Mouse (Mus musculus) natural killer cell, adult 2 months (primary cell): Measurements from ENCODE around the gene Tmem9.

Experiments
- DNase-seq, 2 experiments: peaks; one replicate each; pipeline ENCODE4 v3.0.0; 2022; ENCODE audit warnings: low spot score in 2 of 2

The Tmem9 gene

GRCm38 (mm10) chr1:136031697-136032096 is 23.7 kb downstream of the Tmem9 start:
- no peak for DNase-seq

GRCm38 (mm10) chr1:136032961-136033360 is 25.0 kb downstream of the Tmem9 start:
- no peak for DNase-seq

- DNase-seq: no peak
Observed at GRCm38 (mm10) chr1:136038746-136039538, 31.0 kb downstream of the Tmem9 start.

- no peak for DNase-seq
Observed at GRCm38 (mm10) chr1:136040452-136040851, 32.5 kb downstream of the Tmem9 start.

- DNase-seq: no peak
Observed at GRCm38 (mm10) chr1:136040874-136041273, 32.9 kb downstream of the Tmem9 start.

GRCm38 (mm10) chr1:136045774-136046173 is 37.8 kb downstream of the Tmem9 start:
- DNase-seq: peak; percentile 14 to 46

GRCm38 (mm10) chr1:136047432-136047831 is 39.5 kb downstream of the Tmem9 start:
- DNase-seq: no peak

GRCm38 (mm10) chr1:136047894-136048293 is 39.9 kb downstream of the Tmem9 start:
- DNase-seq: no peak

- no peak for DNase-seq
Observed at GRCm38 (mm10) chr1:136050312-136051012, 42.5 kb downstream of the Tmem9 start, which contains the start of gene Ascl5. Gene Ascl5 (plus strand): TSS chr1:136050804.

- DNase-seq: no peak
Observed at GRCm38 (mm10) chr1:136051013-136051315, 43.0 kb downstream of the Tmem9 start.

- no peak for DNase-seq
Observed at GRCm38 (mm10) chr1:136051465-136051864, 43.5 kb downstream of the Tmem9 start.

- DNase-seq: no peak
Observed at GRCm38 (mm10) chr1:136052547-136052946, 44.6 kb downstream of the Tmem9 start, which contains the start of gene Cacna1s. Gene Cacna1s (plus strand): TSS chr1:136052750.

GRCm38 (mm10) chr1:136055771-136056170 is 47.8 kb downstream of the Tmem9 start:
- DNase-seq: no peak

GRCm38 (mm10) chr1:136058594-136058993 is 50.6 kb downstream of the Tmem9 start:
- no peak for DNase-seq

GRCm38 (mm10) chr1:136061041-136061789 is 53.3 kb downstream of the Tmem9 start:
- peak; percentile 31 to 61 for DNase-seq

GRCm38 (mm10) chr1:136061790-136062141 is 53.8 kb downstream of the Tmem9 start:
- no peak for DNase-seq

GRCm38 (mm10) chr1:136063991-136064390 is 56.0 kb downstream of the Tmem9 start:
- no peak for DNase-seq

- no peak for DNase-seq
Observed at GRCm38 (mm10) chr1:136066621-136067020, 58.7 kb downstream of the Tmem9 start.

GRCm38 (mm10) chr1:136067579-136067978 is 59.6 kb downstream of the Tmem9 start:
- DNase-seq: no peak

- no peak for DNase-seq
Observed at GRCm38 (mm10) chr1:136076086-136076485, 68.1 kb downstream of the Tmem9 start.

- no peak for DNase-seq
Observed at GRCm38 (mm10) chr1:136077656-136078055, 69.7 kb downstream of the Tmem9 start.

- no peak for DNase-seq
Observed at GRCm38 (mm10) chr1:136081161-136081560, 73.2 kb downstream of the Tmem9 start.
